In the genomic region with DNA sequence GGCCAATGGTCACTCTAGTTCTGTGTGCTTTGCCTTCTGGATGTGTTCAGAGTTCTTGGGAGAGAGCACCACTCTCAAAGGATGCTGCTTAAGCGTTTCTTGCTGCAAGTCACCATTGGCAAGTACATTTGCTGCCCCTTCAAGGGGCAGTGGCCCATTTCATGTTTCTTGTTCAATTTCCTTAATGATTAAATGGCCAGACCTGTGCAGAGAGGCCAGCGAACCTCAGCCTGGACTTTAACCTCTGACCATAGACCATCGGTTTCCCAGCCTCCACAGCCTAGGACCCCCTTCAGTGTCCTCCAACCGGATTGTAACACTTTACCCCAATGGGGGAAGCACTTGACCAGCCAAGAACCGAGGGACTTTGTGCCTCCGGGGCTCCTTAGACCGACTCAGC, we compare ENCODE assay signal across 24 mouse cellular contexts.
DNase-seq lines count a peak whose midpoint lies in the region; ATAC-seq and TF ChIP-seq lines count a peak whose summit lies in the region.
"Had no signal": no experiment of that assay in that cellular context is flagged by ENCODE, and none has a peak within 500 bp of the region (broad histone marks: within the 10 kb centered on the region; RNA-seq: fewer than 3 reads in every experiment).

No protein-coding gene starts in this region.

- H3K9ac ChIP-seq in kidney, embryonic 14.5 days (ENCODE audit: low read depth, low read length), result no peak overlapping the region
- no peak overlapping the region for H3K9ac ChIP-seq in kidney, embryonic 16.5 days (replicated peaks; ENCODE audit: low read length)
- H3K9ac ChIP-seq: embryonic facial prominence, embryonic 12.5 days; forebrain, embryonic 13.5 days; forebrain, embryonic 15.5 days had no signal

- H3K4me2 ChIP-seq in kidney, embryonic 14.5 days (replicated peaks; ENCODE audit: low read depth, low read length), result no peak overlapping the region
- no peak overlapping the region for H3K4me2 ChIP-seq in kidney, embryonic 16.5 days (replicated peaks; ENCODE audit: low read depth, low read length)
- H3K4me2 ChIP-seq: embryonic facial prominence, embryonic 12.5 days; forebrain, embryonic 13.5 days; forebrain, embryonic 15.5 days had no signal

- no peak overlapping the region for H3K4me3 ChIP-seq in kidney, adult 2 months (ENCODE audit: insufficient read depth, low read depth, low read length)
- H3K4me3 ChIP-seq in kidney, embryonic 14.5 days (ENCODE audit: low read length), result no peak overlapping the region
- H3K4me3 ChIP-seq in kidney, embryonic 16.5 days (ENCODE audit: low read length), result no peak overlapping the region
- H3K4me3 ChIP-seq: embryonic facial prominence, embryonic 10.5 days; embryonic facial prominence, embryonic 12.5 days; forebrain, embryonic 13.5 days; forebrain, embryonic 15.5 days had no signal

- H3K27ac ChIP-seq in kidney, adult 2 months (ENCODE audit: insufficient read depth, low read depth, low read length), result no peak overlapping the region
- H3K27ac ChIP-seq in kidney, embryonic 14.5 days (ENCODE audit: low read depth, low read length), result no peak overlapping the region
- no peak overlapping the region for H3K27ac ChIP-seq in kidney, embryonic 16.5 days (ENCODE audit: low read length)
- H3K27ac ChIP-seq: embryonic facial prominence, embryonic 10.5 days; embryonic facial prominence, embryonic 12.5 days; forebrain, embryonic 13.5 days; forebrain, embryonic 15.5 days had no signal

- TF ChIP-seq POLR2A in kidney, adult 2 months (IDR thresholded peaks at IDR 0.05; ENCODE audit: low read depth, low read length), result no peak

- no peak for ATAC-seq in kidney, embryonic 14.5 days (ENCODE audit: low FRiP score, low TSS enrichment)
- ATAC-seq in kidney, embryonic 16.5 days (ENCODE audit: low FRiP score, low TSS enrichment), result no peak
- ATAC-seq: activated CD4-positive, CD25-positive, alpha-beta regulatory T cell, adult 4 months; CD4-positive, CD25-positive, alpha-beta regulatory T cell, adult 4 months; forebrain, embryonic 13.5 days; forebrain, embryonic 15.5 days; Patski had no signal

- DNase-seq in kidney, adult 11 months, result peak; percentile 41
- no peak for DNase-seq in kidney, postnatal 14 days
- DNase-seq in kidney, adult 2 months, result peak; percentile 65
- peak; percentile 80 for DNase-seq in kidney, adult 9 months
- DNase-seq: adrenal gland, adult 8-10 months; adrenal gland, postnatal 14 days; adrenal gland, postnatal 36 days; B cell, adult 2 months; cerebellum, adult 11-12 months; cerebellum, adult 2 months; cerebellum, adult 9-10 months; cerebellum, postnatal 10 days; cerebellum, postnatal 25 days had no signal

- no peak for TF ChIP-seq CTCF in kidney, adult 2 months (conservative IDR thresholded peaks at IDR 0.05; ENCODE audit: insufficient read depth, insufficient read length, low read depth, low read length)

- no peaks in the 10 kb centered on the region for H3K9me3 ChIP-seq in kidney, embryonic 14.5 days (ENCODE audit: control insufficient read depth, low read length)
- H3K9me3 ChIP-seq in kidney, embryonic 16.5 days (ENCODE audit: low read length), result no peaks in the 10 kb centered on the region
- H3K9me3 ChIP-seq: embryonic facial prominence, embryonic 10.5 days; embryonic facial prominence, embryonic 12.5 days; forebrain, embryonic 13.5 days; forebrain, embryonic 15.5 days had no signal

- no peaks in the 10 kb centered on the region for H3K4me1 ChIP-seq in kidney, adult 2 months (ENCODE audit: control insufficient read depth, insufficient read depth, low read length)
- no peaks in the 10 kb centered on the region for H3K4me1 ChIP-seq in kidney, embryonic 14.5 days (ENCODE audit: control insufficient read depth, insufficient read depth, low read length)
- no peaks in the 10 kb centered on the region for H3K4me1 ChIP-seq in kidney, embryonic 16.5 days (ENCODE audit: insufficient read depth, low read length)
- H3K4me1 ChIP-seq: embryonic facial prominence, embryonic 10.5 days; embryonic facial prominence, embryonic 12.5 days; forebrain, embryonic 13.5 days; forebrain, embryonic 15.5 days had no signal

- WGBS in kidney, adult 2 months, result 52% methylated on average over 7 of the region's 7 CpGs
- WGBS in kidney, embryonic 14.5 days, result 79% methylated on average over 7 of the region's 7 CpGs
- 72% methylated on average over 7 of the region's 7 CpGs for WGBS in kidney, embryonic 16.5 days

- no peaks in the 10 kb centered on the region for H3K36me3 ChIP-seq in kidney, adult 2 months (ENCODE audit: control insufficient read depth, insufficient read depth, low read length)
- H3K36me3 ChIP-seq in kidney, embryonic 14.5 days (ENCODE audit: control insufficient read depth, insufficient read depth, low read length), result no peaks in the 10 kb centered on the region
- no peaks in the 10 kb centered on the region for H3K36me3 ChIP-seq in kidney, embryonic 16.5 days (ENCODE audit: insufficient read depth, low read length)
- H3K36me3 ChIP-seq: embryonic facial prominence, embryonic 10.5 days; embryonic facial prominence, embryonic 12.5 days; forebrain, embryonic 15.5 days; G1E had no signal

- H3K27me3 ChIP-seq in kidney, adult 2 months (replicated peaks; ENCODE audit: control insufficient read depth, insufficient read depth, low read length), result no peaks in the 10 kb centered on the region
- H3K27me3 ChIP-seq in kidney, embryonic 14.5 days (ENCODE audit: control insufficient read depth, insufficient read depth, low read length), result no peaks in the 10 kb centered on the region
- H3K27me3 ChIP-seq in kidney, embryonic 16.5 days (ENCODE audit: insufficient read depth, low read length), result no peaks in the 10 kb centered on the region; the same call in 1 of the 2 replicates
- H3K27me3 ChIP-seq: CH12.LX; embryonic facial prominence, embryonic 12.5 days; forebrain, embryonic 13.5 days; forebrain, embryonic 15.5 days; Patski had no signal
